Mouse (Mus musculus): ENCODE results near the gene Ube2c.

Ube2c gene

GRCm38 (mm10) chr2:164823181-164823585 lies 53.5 kb downstream of the Ube2c start:
- DNase-seq (ENCODE audit: low spot score) = no peak

- no peak for DNase-seq (ENCODE audit: low spot score)
Measured at GRCm38 (mm10) chr2:164823969-164824368, 54.3 kb downstream of the Ube2c start.

- no peak for DNase-seq (ENCODE audit: low spot score)
Measured at GRCm38 (mm10) chr2:164825521-164825920, 55.8 kb downstream of the Ube2c start.

- DNase-seq (ENCODE audit: low spot score) = no peak
Measured at GRCm38 (mm10) chr2:164827146-164827850, 57.6 kb downstream of the Ube2c start.

Data from adipocyte (in vitro differentiated cells).